Mouse (Mus musculus) heart, postnatal 4 days (tissue): ENCODE results near the gene Taf5. TPM values are rescaled to one million over a fixed set of nuclear protein-coding genes. Genes with fewer than 3 reads are reported as not detected.

Source experiments
- DNase-seq: peaks from one replicate; pipeline ENCODE4 v3.0.0; 2021
- total RNA-seq, 2 experiments: library from RNA; stranded (reverse); gene quantifications; 2 replicates each; pipeline ENCODE4 v1.2.3; 2021

The Taf5 gene
- 1 to 10 TPM; 5.1 to 5.2 TPM for total RNA-seq

GRCm38 (mm10) chr19:47067096-47067882 lies at the start of gene Taf5:
Taf5 (plus strand) TSS chr19:47067746.
- peak; percentile 98 for DNase-seq

GRCm38 (mm10) chr19:47017831-47018230 lies 49.7 kb upstream of the Taf5 start:
- no peak for DNase-seq

DNA sequence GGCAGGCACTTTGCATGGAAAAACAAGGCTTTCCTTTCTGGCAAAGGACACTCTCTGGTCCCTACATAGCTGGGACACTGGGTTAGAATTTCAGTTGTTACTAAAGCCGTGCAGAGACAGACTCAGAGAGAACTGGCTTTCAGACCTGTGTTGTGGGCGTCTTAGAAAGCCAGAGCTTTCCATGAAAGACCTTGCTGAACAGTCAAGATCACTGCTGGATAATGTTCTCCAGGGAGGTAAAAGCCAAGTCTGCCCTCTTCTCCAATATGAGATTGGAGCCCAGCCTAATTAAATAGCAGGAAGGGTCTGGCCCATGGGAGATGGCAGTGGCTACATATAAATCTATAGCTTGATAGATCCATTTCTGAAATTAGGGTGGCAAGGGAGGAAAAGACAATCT lies 49.2 kb upstream of the Taf5 start:
- DNase-seq: no peak

GRCm38 (mm10) chr19:47019326-47019725 lies 48.2 kb upstream of the Taf5 start:
- no peak for DNase-seq

DNA sequence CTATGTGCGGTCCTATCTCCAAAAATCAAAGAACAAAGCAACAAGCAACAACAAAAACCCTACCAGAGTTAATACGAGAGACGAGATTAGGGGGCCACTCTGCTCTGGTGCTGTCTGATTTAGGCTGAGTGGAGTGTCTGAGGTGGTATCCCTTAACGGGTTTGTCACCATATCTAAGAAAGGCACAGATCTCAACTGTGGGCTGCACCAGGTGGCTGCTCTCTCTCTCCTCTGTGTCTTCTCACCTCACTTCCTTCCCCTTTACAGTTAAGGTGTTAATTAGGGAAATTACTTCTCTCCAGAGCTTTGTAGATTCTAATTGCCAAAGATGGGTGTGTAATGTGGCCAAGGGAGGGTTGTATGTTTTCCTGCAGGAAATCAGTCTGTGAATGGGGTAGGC lies 44.8 kb upstream of the Taf5 start:
- DNase-seq: no peak

- DNase-seq: no peak
Observed at GRCm38 (mm10) chr19:47023546-47023945, 44.0 kb upstream of the Taf5 start.

GRCm38 (mm10) chr19:47024954-47025353 lies 42.6 kb upstream of the Taf5 start:
- DNase-seq: peak; percentile 25

- DNase-seq: no peak
Observed at GRCm38 (mm10) chr19:47026513-47026912, 41.0 kb upstream of the Taf5 start.

GRCm38 (mm10) chr19:47029796-47030195 lies 37.8 kb upstream of the Taf5 start:
- DNase-seq: no peak

DNA sequence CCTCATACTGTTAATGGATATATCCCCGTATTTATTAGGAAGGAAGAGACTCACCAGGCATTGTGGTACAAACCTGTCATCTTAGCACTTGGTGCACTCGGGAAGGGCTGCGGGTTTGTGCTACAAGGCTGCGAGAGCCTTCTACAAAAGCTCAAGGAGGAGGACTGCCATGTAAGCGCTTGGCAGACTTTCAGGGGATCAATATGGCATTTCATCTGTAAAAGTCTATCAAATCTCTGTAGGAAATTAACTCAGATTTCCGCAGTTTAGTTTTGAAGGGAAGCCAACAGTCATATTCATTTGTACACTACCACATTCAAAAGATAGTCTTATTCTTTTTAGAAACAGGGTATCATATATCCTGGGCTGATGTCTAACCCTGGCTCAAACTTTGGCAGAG lies 35.8 kb upstream of the Taf5 start:
- DNase-seq: no peak

GRCm38 (mm10) chr19:47034916-47035315 lies 32.6 kb upstream of the Taf5 start:
- no peak for DNase-seq

GRCm38 (mm10) chr19:47036596-47036995 lies 30.9 kb upstream of the Taf5 start:
- DNase-seq: no peak

- no peak for DNase-seq
Observed at GRCm38 (mm10) chr19:47040720-47041473, 26.6 kb upstream of the Taf5 start.

GRCm38 (mm10) chr19:47043608-47044007 lies 23.9 kb upstream of the Taf5 start:
- DNase-seq: no peak

DNA sequence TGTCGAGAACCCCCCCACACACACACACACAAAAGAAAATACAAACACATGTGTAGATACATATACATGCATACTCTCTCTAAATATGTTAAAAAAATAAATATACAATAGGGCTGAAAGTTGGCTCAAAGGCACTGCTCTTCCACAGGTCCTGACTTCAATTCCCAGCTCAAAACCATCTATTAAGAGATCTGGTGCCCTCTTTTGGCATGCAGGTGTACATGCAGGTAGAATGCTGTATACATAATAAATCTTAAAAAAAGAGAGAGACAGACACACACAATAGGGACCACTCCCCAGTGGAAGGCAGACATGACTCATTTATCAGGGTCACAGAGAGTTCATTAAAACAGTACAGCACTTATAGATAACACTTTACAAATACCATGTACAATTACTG lies 21.2 kb upstream of the Taf5 start:
- DNase-seq: no peak

DNA sequence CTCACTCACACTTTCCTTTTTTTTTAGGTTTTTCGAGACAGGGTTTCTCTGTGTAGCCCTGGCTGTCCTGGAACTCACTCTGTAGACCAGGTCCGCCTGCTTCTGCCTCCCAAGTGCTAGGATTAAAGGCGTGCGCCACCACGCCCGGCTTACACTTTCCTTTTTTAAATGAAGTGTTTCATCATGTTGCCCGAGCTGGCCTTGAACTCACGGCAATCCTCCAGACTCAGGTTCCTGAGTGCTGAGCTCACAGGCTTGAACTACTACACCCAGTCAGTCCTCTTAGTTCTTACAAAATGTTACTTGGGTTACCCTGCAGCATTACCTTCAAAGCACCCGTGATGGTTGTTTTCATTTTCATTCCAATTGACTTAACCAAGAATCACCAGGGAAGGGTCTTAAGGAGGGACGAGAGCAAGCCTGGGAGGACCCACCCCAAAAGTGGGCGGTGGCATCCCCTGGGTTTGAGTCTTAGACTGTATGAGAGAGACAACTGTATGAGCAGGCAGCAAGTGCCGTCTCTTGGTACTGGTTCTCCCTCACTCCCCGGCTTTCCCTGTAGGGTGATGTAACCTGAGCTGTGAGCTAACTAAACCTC lies 20.2 kb upstream of the Taf5 start:
- DNase-seq: no peak

DNA sequence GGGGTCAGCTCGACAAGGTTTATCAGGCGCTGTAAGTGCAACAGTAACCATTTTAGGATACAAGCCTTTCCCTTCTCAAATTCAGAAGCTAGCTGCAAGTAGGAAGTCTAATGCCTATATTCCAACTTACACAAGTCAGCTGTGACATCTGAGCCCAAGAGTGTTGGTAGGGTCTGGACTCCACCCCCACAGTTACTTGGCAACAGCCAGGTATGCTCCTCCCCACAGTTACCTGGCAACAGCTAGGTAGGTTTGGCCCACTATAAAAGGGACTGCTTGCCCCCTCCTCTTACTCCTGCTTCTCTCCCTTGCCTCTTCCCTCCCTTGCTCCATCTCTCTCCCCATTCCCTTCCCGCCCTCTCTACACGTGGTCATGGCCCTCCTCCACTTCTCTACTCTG lies 18.5 kb upstream of the Taf5 start:
- no peak for DNase-seq

GRCm38 (mm10) chr19:47049840-47050239 lies 17.7 kb upstream of the Taf5 start:
- no peak for DNase-seq

DNA sequence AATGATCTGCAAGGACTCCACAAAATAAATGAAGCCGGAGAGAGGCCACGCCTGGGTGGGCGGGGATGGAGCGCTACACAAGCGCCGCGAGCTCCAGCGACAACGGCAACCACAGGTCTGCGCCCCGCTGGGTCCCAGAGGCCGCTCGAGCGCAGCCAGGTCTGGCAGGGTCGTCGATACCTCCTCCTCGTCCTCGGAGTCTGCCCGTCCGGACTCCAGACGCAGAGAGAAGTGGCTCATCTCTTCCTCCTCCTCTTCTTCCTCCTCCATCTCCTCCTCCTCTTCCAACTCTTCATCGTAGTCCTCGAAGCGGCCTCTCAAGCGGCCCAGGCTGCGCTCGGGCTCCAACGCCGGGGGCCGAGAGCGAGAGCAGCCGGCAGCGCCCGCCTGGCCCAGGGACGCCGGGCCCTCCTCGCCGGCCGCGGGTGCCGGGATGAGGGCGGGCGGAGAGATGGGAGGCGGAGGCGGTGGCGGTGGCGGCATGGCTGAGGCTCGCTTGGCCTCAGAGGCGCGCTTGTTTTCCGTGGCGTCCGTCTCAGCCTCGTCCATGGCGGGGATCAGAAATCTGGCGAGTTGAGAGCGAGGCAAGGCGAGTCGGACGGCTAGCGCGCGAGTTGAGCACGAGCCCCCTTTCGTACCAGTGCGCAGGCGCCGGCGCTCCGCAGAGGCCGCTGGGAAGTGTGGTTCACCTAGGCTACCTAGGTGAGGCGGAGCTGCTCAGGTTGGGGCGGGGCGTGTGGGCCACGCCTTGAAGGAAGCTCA lies 17.1 kb upstream of the Taf5 start, which contains the start of gene Pcgf6:
Gene Pcgf6, minus strand, starts transcription at position 636 of the 762 bp plus-strand sequence.
- peak; percentile 70 for DNase-seq

GRCm38 (mm10) chr19:47052927-47053326 lies 14.6 kb upstream of the Taf5 start:
- DNase-seq: no peak

DNA sequence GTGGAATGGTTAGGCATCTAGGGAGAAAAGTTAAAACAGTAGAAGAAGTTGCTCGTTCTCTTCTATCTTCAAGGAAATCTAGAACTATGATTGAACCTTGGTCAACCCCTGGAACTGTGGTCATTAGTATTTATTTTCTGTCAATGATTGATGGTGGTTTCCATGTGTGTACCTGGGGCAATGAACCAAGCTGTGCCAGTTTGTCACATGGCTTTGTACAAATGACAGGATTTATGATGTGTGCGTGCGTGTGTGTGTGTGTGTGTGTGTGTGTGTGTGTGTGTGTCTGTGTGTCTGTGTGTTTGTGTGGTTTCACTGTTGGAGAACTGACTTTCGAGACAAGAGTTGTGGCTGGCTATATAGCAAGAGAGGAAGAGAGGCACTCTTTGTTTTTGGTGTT lies 14.1 kb upstream of the Taf5 start:
- DNase-seq: no peak

GRCm38 (mm10) chr19:47057684-47058083 lies 9.9 kb upstream of the Taf5 start:
- DNase-seq: no peak

- DNase-seq: no peak
Observed at GRCm38 (mm10) chr19:47065860-47066259, 1.7 kb upstream of the Taf5 start.
